Mouse (Mus musculus): ENCODE measurements around the gene Tnfrsf11a.

Tnfrsf11a gene

DNA sequence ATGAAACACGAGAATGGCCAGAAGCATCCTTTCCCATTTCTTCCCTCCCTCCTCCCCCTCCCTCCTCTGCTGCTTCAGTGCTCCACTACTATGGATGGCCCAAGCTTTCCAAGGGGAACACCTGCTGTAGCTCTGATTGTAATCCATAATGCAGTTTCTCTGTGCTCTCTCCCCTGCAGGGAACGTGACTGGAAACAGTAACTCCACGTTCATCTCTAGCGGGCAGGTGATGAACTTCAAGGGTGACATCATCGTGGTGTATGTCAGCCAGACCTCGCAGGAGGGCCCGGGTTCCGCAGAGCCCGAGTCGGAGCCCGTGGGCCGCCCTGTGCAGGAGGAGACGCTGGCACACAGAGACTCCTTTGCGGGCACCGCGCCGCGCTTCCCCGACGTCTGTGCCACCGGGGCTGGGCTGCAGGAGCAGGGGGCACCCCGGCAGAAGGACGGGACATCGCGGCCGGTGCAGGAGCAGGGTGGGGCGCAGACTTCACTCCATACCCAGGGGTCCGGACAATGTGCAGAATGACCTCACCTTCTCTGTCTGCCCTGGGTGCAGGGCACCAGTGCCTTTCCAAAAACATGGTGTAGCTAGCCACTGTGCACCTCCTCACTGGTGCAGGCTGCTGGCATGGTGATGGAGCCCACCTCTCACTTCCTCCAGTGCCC, 64.0 kb downstream of the Tnfrsf11a start:
- no peak for TF ChIP-seq GATA4 (IDR thresholded peaks at IDR 0.05; ENCODE audit: insufficient replicate concordance, low read length)

DNA sequence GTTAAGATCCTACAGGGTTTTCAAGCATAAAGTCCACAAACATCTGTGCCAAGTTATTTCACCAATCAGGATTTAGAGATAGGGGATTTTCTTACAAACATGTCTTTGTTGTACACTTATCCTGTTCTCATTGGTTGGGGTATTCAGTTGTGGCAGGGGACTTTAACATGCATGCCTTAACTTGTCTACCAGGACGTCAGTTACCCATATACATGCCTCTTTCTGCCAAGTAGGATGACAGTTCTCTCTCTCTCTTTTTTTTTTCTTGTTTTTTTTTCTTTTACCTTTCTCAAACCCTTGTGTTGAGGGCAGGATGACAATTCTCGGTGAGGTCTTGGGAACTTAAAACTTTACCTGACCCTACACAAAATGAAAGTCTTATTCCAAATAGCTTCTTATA, 65.9 kb downstream of the Tnfrsf11a start:
- TF ChIP-seq GATA4 (IDR thresholded peaks at IDR 0.05; ENCODE audit: insufficient replicate concordance, low read length), result no peak

DNA sequence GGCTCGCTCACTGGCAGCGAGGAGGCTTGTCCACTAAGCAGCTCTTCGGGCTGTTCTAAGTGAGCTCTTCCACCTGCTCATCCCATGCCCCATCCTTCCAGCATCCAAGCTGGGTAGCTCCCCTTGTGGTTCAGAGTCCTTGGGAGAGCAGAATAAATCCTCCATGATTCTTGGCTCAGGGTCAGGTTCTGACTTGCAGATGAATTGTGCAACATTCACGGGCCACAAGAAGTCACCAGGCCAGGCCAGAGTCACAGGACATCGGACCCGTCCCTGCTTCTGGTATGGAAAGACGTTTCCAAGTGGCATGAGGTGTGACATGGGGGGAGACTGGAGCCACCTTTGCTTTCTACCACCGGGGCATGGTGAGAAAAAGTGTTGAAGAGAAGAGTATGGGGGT, 68.3 kb downstream of the Tnfrsf11a start:
- no peak for TF ChIP-seq GATA4 (IDR thresholded peaks at IDR 0.05; ENCODE audit: insufficient replicate concordance, low read length)

DNA sequence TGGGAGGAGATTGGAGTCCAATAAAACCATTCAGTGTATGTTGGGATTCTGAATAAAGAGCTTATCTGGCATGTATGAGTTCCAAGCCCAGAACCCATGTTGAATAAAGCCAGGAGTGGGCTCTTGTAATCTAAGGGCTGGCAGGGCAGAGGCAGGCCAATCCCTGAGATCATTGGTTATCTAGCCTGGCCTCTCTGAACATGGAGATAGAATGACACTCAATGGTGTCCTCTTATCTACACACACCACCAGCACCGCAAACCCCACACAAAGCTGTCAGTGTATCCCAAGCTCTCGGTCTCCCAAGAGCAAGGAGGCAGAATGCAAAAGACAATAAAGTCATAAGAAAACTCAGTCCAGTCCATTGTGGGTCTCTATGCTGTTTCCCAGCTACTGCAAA, 70.8 kb downstream of the Tnfrsf11a start:
- TF ChIP-seq GATA4 (IDR thresholded peaks at IDR 0.05; ENCODE audit: insufficient replicate concordance, low read length), result no peak

DNA sequence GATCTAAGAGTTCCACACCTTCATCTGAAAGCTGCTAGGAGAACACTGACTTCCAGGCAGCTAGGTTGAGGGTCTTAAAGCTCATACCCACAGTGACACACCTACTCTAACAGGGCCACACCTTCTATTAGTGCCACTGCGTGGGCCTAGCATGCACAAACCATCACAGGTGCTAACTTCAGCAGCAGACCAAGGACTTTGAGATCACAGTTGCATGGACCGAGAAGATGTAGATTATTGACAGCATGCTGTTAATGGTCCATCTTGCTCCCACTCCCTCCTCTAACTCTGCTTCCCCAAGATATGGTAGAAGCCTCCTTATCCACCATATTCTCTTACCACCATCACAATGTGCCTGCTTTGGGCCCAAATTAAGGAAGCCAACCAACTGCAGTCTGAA, 79.2 kb downstream of the Tnfrsf11a start:
- TF ChIP-seq GATA4 (IDR thresholded peaks at IDR 0.05; ENCODE audit: insufficient replicate concordance, low read length), result no peak

DNA sequence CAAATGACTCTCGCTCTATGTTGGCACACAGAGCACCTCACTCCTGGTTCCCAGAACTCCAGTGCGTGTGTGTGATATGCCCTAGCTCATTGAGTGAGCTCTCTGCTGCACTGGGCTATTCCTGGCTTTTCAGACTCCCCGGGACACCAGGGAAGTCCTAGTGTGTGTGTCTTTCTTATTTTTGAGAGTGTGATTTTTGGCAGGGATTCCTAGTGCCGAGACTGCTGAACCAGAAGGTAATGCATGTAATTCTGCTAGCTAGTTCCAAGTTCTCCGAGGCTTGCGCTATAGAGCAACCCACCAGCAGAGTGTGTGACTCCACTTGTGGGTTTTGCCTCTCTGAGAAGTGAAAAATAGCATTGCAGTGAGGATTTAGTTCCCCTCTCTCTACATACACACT, 96.1 kb downstream of the Tnfrsf11a start:
- no peak for TF ChIP-seq GATA4 (IDR thresholded peaks at IDR 0.05; ENCODE audit: insufficient replicate concordance, low read length)

DNA sequence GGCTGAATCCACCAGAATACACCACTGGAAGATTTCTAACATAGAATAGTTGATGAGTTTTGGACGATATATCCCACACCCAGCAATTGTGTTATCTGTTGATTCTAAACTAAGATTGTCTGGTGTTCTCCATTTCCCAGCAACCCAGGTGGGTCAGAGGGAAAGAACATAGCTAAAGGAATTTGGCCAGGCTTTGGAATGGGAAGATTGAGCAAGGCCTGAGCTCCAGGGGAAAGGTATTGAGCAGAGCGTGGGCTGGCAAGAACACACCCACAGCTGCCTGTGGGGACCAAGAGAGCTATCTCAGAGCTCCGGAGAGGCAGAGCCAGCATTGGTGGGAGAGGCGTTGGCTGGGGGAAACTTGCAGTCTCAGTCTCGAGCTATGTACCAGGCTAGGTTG, 97.3 kb downstream of the Tnfrsf11a start:
- no peak for TF ChIP-seq GATA4 (IDR thresholded peaks at IDR 0.05; ENCODE audit: insufficient replicate concordance, low read length)

DNA sequence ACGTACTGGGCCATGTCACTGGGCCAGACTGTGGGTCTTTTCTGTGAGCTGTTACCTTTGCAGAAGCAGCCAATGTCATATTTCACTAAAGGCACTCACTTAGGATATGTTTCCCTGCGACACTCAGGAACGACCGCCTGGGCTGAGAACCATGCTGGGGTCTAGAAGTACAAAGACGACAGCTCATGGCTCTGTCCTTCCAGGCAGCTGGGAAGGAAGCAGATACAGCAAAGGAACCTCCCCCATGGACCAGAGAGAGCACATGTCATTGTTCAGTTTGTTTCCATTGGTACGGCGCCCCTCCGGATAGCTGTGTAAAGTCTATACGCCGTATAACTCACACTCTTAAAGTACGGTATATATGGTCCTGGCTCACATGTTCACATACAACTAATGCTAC, 97.9 kb downstream of the Tnfrsf11a start:
- TF ChIP-seq GATA4 (IDR thresholded peaks at IDR 0.05; ENCODE audit: insufficient replicate concordance, low read length), result no peak

DNA sequence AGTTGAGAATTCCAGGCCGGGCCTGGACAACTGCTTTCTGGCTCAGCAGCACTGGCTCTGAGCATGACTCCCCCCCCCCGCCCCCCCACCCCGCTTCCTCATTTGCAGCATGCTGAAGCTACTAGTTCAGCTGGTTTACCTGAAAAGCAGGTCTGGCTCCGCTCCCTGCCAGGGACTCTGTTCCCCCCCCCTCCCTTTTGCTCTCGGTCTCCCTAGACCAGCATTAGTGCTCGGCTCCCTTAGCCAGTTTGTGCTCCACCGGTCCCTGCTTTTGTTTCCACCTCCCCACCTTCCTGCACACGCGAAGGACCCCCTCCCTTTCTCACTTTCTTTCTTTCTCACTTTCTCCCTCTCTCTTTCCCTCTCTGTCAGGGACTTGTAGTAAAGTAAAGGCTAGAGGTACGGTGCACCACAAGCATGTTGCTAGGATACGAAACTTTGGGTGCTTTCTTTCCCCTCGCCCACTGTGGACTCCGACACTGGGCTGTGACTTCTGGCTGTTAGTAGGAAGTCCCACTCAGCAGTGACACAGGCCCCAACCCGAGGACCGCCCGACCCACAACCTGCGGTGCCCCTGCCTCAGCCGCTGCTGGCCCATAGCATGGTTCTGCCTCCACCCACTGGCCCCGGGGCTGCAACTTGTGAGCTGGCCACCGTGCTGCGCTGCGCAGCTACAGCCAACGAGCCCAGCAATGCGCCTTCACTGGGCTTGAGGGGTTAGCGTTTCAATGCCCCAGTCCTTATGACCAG, 100.2 kb downstream of the Tnfrsf11a start:
- TF ChIP-seq GATA4 (IDR thresholded peaks at IDR 0.05; ENCODE audit: insufficient replicate concordance, low read length), result no peak

DNA sequence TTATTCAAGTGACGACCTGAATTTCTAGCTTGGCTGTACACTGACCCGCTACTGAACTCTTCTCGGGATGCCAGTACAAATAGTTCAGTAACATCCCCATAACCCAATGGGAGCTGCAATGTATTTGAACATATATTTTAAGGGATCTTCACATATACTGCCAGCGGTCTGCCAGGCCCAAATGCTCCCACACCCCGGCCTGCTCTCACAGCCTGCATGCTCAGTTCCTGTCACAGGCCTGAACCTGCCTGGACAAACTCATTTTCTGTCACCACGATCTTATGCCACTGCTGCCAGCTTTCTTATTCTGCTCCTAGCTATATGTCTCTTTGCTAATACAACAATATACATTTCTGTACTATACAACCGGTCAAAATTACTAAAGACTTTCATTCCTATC, 100.9 kb downstream of the Tnfrsf11a start:
- TF ChIP-seq GATA4 (IDR thresholded peaks at IDR 0.05; ENCODE audit: insufficient replicate concordance, low read length), result no peak

DNA sequence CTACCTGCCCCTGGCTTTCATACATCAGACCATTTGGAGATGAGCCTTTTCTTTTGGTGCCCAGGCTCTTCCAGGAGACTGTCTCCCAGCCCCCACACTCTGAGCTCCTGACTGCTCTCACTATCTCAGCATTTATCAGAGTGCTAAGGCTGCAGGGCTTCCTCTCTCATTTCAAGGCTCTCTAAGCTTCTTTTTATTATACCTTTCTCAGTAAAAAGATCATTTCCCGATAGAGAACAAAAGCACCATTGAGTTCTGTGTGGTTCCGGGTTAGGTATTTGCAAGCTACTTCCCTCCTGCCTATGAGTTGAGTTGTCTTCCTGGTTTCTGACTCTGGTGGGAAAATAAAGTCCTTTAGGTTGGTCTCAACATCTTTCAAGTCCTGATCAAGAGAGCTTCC, 103.0 kb downstream of the Tnfrsf11a start:
- no peak for TF ChIP-seq GATA4 (IDR thresholded peaks at IDR 0.05; ENCODE audit: insufficient replicate concordance, low read length)

DNA sequence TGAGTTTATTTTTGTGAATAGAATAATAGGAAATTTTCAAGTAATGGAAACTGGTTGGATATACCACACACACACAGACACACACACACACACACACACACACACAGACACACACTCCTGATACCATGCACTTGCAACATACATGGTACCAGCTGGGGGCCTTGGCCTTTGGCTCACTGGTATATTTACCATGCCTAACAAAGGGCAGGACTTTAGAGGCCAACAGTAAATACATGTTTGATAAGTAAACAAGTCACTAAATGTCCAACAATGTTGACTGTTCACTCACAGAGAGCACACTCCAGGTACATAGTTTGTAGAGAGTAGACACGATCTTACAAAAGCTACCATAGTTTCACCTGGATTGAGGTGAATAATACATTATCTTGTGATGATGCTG, 104.6 kb downstream of the Tnfrsf11a start:
- no peak for TF ChIP-seq GATA4 (IDR thresholded peaks at IDR 0.05; ENCODE audit: insufficient replicate concordance, low read length)

DNA sequence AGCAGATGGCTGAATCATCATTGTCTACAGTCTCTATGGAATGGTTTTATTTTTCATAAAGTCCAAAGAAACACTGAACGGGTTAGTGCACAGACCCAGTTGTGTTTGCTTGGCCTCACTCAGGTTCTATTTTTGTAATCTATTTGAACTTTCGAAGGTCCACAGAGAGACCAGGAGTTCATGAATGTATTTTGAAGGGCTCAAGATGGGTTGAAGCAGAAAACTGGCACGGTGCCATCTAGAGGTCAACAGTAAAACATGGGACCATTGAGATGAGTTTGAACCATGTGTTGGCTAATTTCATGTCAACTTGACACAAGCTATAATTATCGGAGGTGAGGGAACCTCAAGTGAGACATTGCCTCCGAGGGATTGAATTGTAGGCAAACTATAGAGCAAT, 105.1 kb downstream of the Tnfrsf11a start:
- no peak for TF ChIP-seq GATA4 (IDR thresholded peaks at IDR 0.05; ENCODE audit: insufficient replicate concordance, low read length)

DNA sequence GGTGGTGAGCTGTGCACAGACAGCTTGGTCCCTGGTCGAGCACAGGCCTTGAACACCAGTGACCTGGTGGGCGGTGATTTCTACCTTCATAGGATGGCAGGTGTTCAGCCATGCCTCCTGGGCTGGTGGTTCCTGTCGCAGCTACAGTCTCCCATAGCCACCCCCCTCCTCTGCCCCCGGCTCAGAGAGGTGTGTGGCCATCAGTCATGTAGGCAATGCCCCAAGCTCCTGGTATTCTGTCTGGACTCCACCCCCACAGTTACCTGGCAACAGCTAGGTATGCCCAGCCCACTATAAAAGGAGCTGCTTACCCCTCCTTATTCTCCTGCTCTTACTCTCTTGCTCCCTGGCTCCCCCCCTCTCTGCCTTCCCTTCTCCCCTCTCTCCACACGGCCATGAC, 105.8 kb downstream of the Tnfrsf11a start:
- TF ChIP-seq GATA4 (IDR thresholded peaks at IDR 0.05; ENCODE audit: insufficient replicate concordance, low read length), result no peak

DNA sequence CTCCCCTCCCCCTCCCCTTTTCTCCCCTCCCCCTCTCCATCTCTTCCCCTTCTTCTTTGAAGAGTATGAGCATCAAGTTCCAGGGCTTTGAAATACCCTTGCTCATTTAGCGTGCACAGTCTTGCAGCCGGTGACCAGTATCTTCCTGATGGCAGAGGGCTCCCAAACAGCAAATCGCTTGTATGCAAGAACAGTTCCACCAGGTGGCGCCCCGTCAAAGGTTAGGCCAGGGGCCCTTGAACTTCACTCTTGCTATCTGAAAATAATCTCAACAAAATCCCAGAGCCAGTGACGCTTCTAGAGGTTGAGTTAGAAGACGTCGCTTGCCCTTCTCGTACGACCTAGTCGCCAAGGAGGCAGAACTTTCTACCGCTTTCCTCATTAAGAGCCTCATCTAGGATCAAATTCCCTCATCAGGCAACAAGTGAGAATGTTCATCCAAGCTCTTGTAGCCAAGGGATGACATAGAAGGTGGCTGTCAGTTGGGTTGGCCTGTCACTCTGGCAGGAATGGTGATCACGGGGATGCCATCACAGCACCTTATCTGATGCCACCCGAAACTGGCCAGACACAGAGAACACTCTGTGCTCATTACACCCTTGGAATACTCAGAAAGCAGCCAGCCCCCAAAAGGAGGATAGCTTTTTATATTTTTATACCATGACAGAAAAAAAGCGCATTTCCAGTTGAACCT, 110.7 kb downstream of the Tnfrsf11a start:
- peak; percentile 81 for TF ChIP-seq GATA4 (IDR thresholded peaks at IDR 0.05; ENCODE audit: insufficient replicate concordance, low read length)

DNA sequence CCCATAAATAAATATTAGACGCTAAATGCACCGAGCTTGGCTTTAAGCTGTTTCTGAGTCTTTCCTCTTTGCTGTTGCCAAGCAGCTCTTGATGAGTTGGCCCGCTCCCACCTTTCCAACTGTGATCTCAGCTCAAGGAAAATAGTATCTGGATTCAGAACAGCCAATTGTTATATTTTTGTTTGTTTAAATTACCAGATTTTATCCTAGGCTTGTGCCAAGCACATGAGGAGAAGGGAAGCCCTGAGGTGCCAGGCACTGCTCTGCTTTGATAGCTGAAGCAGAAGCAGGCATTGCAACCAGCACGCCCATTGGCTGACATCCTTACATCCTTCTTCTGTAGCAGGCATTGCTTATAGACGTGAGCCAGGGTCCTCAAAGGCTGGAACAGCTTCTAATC, 114.5 kb downstream of the Tnfrsf11a start:
- no peak for TF ChIP-seq GATA4 (IDR thresholded peaks at IDR 0.05; ENCODE audit: insufficient replicate concordance, low read length)

All from liver, adult (tissue).